Mouse (Mus musculus): Measurements from ENCODE around the gene Sptbn2.

Gene Sptbn2

GRCm38 (mm10) chr19:4772785-4773184 is 61.8 kb downstream of the Sptbn2 start:
- no peak for DNase-seq (ENCODE audit: low read depth, low spot score)

GRCm38 (mm10) chr19:4782891-4783290 is 71.9 kb downstream of the Sptbn2 start:
- DNase-seq (ENCODE audit: low read depth, low spot score) = no peak

DNA sequence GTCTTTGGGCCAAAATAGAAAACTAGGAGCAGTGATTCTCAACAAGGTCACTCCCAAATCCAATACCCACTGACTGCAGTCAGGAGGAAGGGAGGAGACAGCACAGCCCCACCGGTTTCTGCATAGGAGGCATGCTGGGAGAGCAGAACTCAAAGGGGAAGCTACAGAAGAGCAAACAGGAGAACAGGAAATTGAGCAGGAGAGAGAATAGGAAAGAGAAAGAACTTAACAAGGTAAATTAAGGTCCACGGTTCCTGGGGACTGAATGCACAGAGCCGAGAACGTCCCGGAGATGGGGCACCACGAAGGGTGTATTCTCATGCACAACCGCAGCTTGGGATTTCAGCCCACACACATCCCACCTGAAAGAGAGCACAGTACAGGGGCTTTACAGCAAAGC is 74.2 kb downstream of the Sptbn2 start:
- DNase-seq (ENCODE audit: low read depth, low spot score) = no peak

DNA sequence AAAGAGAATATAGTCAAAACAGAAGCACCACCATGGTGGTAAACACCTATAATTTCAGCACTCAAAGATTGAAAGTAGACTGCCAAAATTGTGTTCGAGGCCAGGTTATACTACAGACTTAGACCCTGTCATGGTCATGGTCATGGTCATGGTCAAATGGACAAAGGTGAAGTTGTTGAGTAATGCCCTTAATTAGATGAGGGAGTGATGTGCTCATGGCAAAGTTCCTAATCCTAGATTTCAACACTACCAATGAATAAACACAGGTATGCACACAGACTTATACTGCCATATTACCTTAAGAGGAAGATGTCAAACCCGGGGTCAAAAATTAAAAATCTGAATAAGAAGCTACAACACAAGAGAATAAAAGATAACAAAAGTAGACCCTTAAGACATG is 75.3 kb downstream of the Sptbn2 start:
- no peak for DNase-seq (ENCODE audit: low read depth, low spot score)

DNA sequence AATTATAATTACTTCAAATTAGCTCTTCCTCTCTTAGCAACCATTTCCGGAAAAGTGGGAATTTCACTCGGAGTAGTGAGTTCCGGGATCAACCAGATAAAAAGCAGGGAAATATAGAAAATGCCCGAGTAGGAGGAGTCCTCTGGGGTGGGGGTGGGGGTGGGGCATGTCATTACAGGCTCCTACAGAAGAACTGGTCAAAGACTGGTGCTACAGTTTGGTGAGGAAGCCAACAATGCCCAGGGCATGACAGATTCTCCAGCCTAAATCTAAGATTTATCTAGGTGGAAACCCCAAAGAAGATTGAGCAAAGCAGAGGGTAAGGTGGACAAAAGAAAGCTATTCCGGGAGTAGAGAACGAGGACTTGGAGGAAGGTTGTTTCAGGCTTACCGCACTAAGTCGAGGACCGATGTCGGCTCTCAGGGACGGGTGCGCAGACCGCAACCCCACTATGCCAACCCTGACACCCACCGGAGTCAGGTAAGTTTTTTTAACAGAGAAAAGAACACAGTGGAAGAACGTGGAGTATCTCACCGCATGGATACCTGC is 82.4 kb downstream of the Sptbn2 start:
- DNase-seq (ENCODE audit: low read depth, low spot score) = no peak

GRCm38 (mm10) chr19:4793831-4794422 is 83.0 kb downstream of the Sptbn2 start, which contains the start of gene Rbm4:
Rbm4 (minus strand) TSS chr19:4793901.
- peak; percentile 99 for DNase-seq (ENCODE audit: low read depth, low spot score)

GRCm38 (mm10) chr19:4795929-4796328 is 85.0 kb downstream of the Sptbn2 start:
- no peak for DNase-seq (ENCODE audit: low read depth, low spot score)

- DNase-seq (ENCODE audit: low read depth, low spot score) = no peak
These were observed 86.9 kb downstream of the Sptbn2 start for GRCm38 (mm10) chr19:4797846-4798245.

- no peak for DNase-seq (ENCODE audit: low read depth, low spot score)
These were observed 88.1 kb downstream of the Sptbn2 start for GRCm38 (mm10) chr19:4799083-4799482.

Data from A20 (cell line).